Mouse (Mus musculus) heart, embryonic 14.5 days (tissue): Measurements from ENCODE around the gene Olfr64. TPM values are rescaled to one million over a fixed set of nuclear protein-coding genes. Genes with fewer than 3 reads are reported as not detected.

Source experiments
- polyA plus RNA-seq: library from polyadenylated mRNA; unstranded; fragments of >200 nt; fragmentation: Nextera tagmentation; extraction: Ambion mirVana; gene quantifications from 2 replicates; pipeline ENCODE4 v1.2.1, GENCODE M21; 2014

Olfr64 gene
- polyA plus RNA-seq, 1 experiment from 2014 or later, result not detected

Other genes starting within 250 kb of the Olfr64 start
- not detected in 2 replicates for gene Olfr623, start 230.8 kb downstream of the Olfr64 start, polyA plus RNA-seq
- gene Olfr624, start 223.3 kb downstream of the Olfr64 start, polyA plus RNA-seq, result 0.04 and 0.08 TPM in 2 replicates
- gene Olfr625-ps1, start 211.8 kb downstream of the Olfr64 start, polyA plus RNA-seq, result not detected in 2 replicates
- not detected in 2 replicates for gene Olfr243, start 179.8 kb downstream of the Olfr64 start, polyA plus RNA-seq
- gene Olfr628, start 164.1 kb downstream of the Olfr64 start, polyA plus RNA-seq, result not detected in 2 replicates
- gene Olfr629, start 149.5 kb downstream of the Olfr64 start, polyA plus RNA-seq, result not detected in 2 replicates
- gene Olfr630, start 137.2 kb downstream of the Olfr64 start, polyA plus RNA-seq, result not detected in 2 replicates
- not detected in 2 replicates for gene Olfr69, start 122.9 kb downstream of the Olfr64 start, polyA plus RNA-seq
- not detected in 2 replicates for gene Olfr68, start 114.8 kb downstream of the Olfr64 start, polyA plus RNA-seq
- not detected in 2 replicates for gene Olfr67, start 102.7 kb downstream of the Olfr64 start, polyA plus RNA-seq
- gene Hbb-bt, start 80.5 kb downstream of the Olfr64 start, polyA plus RNA-seq, result 4,945 and 8,964 TPM in 2 replicates
- 11,662 and 20,684 TPM in 2 replicates for gene Hbb-bs, start 66.4 kb downstream of the Olfr64 start, polyA plus RNA-seq
- not detected in 2 replicates for gene Hbb-bh2, start 54.0 kb downstream of the Olfr64 start, polyA plus RNA-seq
- gene Hbb-bh1, start 51.3 kb downstream of the Olfr64 start, polyA plus RNA-seq, result 15.5 and 17.8 TPM in 2 replicates
- 2,227 and 2,640 TPM in 2 replicates for gene Hbb-y, start 41.3 kb downstream of the Olfr64 start, polyA plus RNA-seq
- gene Olfr66, start 8.2 kb downstream of the Olfr64 start, polyA plus RNA-seq, result not detected in 2 replicates
- gene Olfr65, start 9.0 kb upstream of the Olfr64 start, polyA plus RNA-seq, result not detected in 2 replicates
- gene Olfr631, start 34.3 kb upstream of the Olfr64 start, polyA plus RNA-seq, result not detected in 2 replicates
- not detected in 2 replicates for gene Olfr632, start 39.9 kb upstream of the Olfr64 start, polyA plus RNA-seq
- gene Olfr633, start 50.0 kb upstream of the Olfr64 start, polyA plus RNA-seq, result not detected in 2 replicates
- not detected in 2 replicates for gene Olfr635, start 76.7 kb upstream of the Olfr64 start, polyA plus RNA-seq
- gene Olfr638, start 104.3 kb upstream of the Olfr64 start, polyA plus RNA-seq, result not detected in 2 replicates
- gene Olfr639, start 122.8 kb upstream of the Olfr64 start, polyA plus RNA-seq, result 0.03 TPM in 1 of 2 replicates, not detected in the other
- gene Olfr640, start 131.1 kb upstream of the Olfr64 start, polyA plus RNA-seq, result not detected in 2 replicates
- not detected in 2 replicates for gene Olfr641, start 141.0 kb upstream of the Olfr64 start, polyA plus RNA-seq
- gene Olfr642, start 158.2 kb upstream of the Olfr64 start, polyA plus RNA-seq, result not detected in 2 replicates
- gene 4930516K23Rik, start 167.0 kb upstream of the Olfr64 start, polyA plus RNA-seq, result not detected in 2 replicates
- gene Olfr644, start 177.4 kb upstream of the Olfr64 start, polyA plus RNA-seq, result not detected in 2 replicates
- gene Olfr645, start 191.0 kb upstream of the Olfr64 start, polyA plus RNA-seq, result not detected in 2 replicates
- gene Olfr646, start 210.4 kb upstream of the Olfr64 start, polyA plus RNA-seq, result not detected in 2 replicates
- gene Ubqln5, start 235.3 kb upstream of the Olfr64 start, polyA plus RNA-seq, result not detected in 2 replicates
- not detected in 2 replicates for gene Olfr643, start 242.9 kb upstream of the Olfr64 start, polyA plus RNA-seq
- not detected in 2 replicates for gene Ubqln3, start 248.8 kb upstream of the Olfr64 start, polyA plus RNA-seq